Mouse (Mus musculus) bone marrow, adult 2 months (tissue): ENCODE data around the gene Csrnp2.

Experiments
- CTCF ChIP-seq: fragments of 200-500 bp; IDR thresholded peaks from 2 replicates; pipeline ENCODE4 v1.5.1; 2011; ENCODE audit warnings: low read length, control low read depth; ENCODE audit not compliant: control insufficient read depth, insufficient read depth
- POLR2A ChIP-seq: fragments of 200-500 bp; IDR thresholded peaks from 2 replicates; pipeline ENCODE4 v1.6.1; 2011; ENCODE audit warnings: low read depth, mild to moderate bottlenecking, control low read depth, low read length, borderline replicate concordance; ENCODE audit not compliant: control insufficient read depth

- no peak for TF ChIP-seq CTCF
- TF ChIP-seq POLR2A: no peak
Measured at GRCm38 (mm10) chr15:100473926-100474503, 21.3 kb downstream of the Csrnp2 start.
